Mouse (Mus musculus) kidney, postnatal 0 days (tissue): ENCODE data around the gene Lrsam1. TPM values are rescaled to one million over a fixed set of nuclear protein-coding genes. Genes with fewer than 3 reads are reported as not detected.
A peak's percentile ranks its signal among the peaks of the same experiment; 100 is the strongest.

Source experiments
- ATAC-seq: fragments of 200-750 bp; cut with Nextera tagmentation; replicated peaks from 2 replicates; pipeline ENCODE4 v1.8.0; 2017; ENCODE audit warnings: low read depth, moderate number of reproducible peaks, moderate TSS enrichment, moderate library complexity; ENCODE audit not compliant: low FRiP score
- DNase-seq: peaks from one replicate; pipeline ENCODE4 v3.0.0-alpha.2; 2016; ENCODE audit warnings: low spot score
- H3K27ac ChIP-seq: fragments of 300-500 bp; sonication (generic); 2 replicates; pipeline ENCODE4 v1.5.1; 2014; ENCODE audit warnings: mild to moderate bottlenecking
- H3K27me3 ChIP-seq: fragments of 300-500 bp; sonication (generic); 2 replicates; pipeline ENCODE4 v1.6.1; 2014; ENCODE audit warnings: low read length, mixed read lengths; ENCODE audit not compliant: insufficient read depth
- H3K36me3 ChIP-seq: fragments of 300-500 bp; sonication (generic); 2 replicates; pipeline ENCODE4 v1.6.1; 2014; ENCODE audit warnings: low read length, mixed read lengths; ENCODE audit not compliant: insufficient read depth
- H3K4me1 ChIP-seq: fragments of 300-500 bp; sonication (generic); replicated peaks from 2 replicates; pipeline ENCODE4 v1.6.1; 2014; ENCODE audit warnings: antibody characterized with exemption, low read length, mixed read lengths; ENCODE audit not compliant: insufficient read depth
- H3K4me2 ChIP-seq: fragments of 300-500 bp; sonication (generic); 2 replicates; pipeline ENCODE4 v1.6.1; 2014; ENCODE audit warnings: mild to moderate bottlenecking, low read length, moderate library complexity, mixed read lengths
- H3K4me3 ChIP-seq: fragments of 300-500 bp; sonication (generic); replicated peaks from 2 replicates; pipeline ENCODE4 v1.5.1; 2014; ENCODE audit warnings: low read depth, low read length
- H3K9ac ChIP-seq: fragments of 300-500 bp; sonication (generic); 2 replicates; pipeline ENCODE4 v1.6.1; 2014; ENCODE audit warnings: low read depth, low read length
- H3K9me3 ChIP-seq: fragments of 300-500 bp; sonication (generic); replicated peaks from 2 replicates; pipeline ENCODE4 v1.6.1; 2016; ENCODE audit warnings: low read length, inconsistent platforms, mixed read lengths
- CTCF ChIP-seq: IDR thresholded peaks from 2 replicates; pipeline ENCODE4 v1.5.1; 2016; ENCODE audit warnings: antibody characterized with exemption, low read depth, mild to moderate bottlenecking, moderate library complexity
- WGBS: fragments of 180-500 bp; shearing (Covaris S2); extraction: QIAGEN DNeasy Blood & Tissue Kit; methylation state at CpG from one replicate; pipeline ENCODE4 v1.1.7; 2014; 5-methylcytosine and 5-hydroxymethylcytosine counted together
- polyA plus RNA-seq: library from polyadenylated mRNA; unstranded; fragments of >200 nt; fragmentation: Nextera tagmentation; extraction: Ambion mirVana; gene quantifications from 2 replicates; pipeline ENCODE4 v1.2.1, GENCODE M21; 2015

The Lrsam1 gene
- polyA plus RNA-seq, 1 experiment from 2014 or later: 9.0 TPM

DNA sequence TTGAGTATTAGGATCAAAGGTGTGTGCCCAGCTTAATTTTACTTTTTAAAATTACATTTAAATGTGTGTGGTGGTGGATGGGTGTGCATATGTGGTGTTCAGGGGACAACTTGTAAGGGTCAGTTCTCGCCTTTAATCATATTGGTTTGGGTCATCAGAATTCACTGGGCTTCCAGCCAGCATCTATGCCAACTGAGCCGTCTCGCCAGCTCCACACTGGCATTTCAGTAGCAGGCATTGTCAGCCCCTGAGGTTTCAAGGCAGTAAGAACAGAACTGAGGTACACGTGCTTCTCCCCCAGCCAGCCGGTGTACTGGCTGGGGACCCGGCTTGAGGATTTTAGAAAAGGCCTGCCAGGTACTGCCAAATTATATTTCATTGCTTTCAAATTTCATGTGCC is 35.7 kb upstream of the Lrsam1 start:
- Histone ChIP-seq H3K36me3 (no peaks in the 10 kb centered on the region), H3K27me3 (no peaks in the 10 kb centered on the region)
- WGBS: 88% methylated on average over 6 of the region's 6 CpGs

DNA sequence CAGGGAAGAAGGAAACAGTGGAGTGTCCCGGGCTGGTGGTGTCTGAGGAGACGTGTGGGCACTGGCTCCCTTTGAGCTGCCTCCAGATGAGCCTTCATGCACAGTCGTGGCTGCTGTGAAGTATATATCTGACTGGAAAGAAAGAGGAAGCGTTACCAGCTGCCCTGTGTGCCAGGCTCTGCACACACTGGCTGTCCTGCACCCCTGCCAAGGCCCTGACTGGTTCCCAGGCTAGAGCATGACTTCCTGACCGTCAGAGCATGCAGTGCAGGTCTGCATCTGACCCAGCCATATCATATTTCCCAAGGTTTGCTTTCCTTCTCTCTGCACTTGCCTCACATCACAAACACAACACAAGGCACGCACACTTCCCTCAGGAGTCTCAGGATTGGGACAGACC is 30.7 kb upstream of the Lrsam1 start:
- no peak overlapping the region for H3K9ac ChIP-seq
- H3K4me1 ChIP-seq: no peaks in the 10 kb centered on the region
- no peaks in the 10 kb centered on the region for H3K36me3 ChIP-seq
- DNase-seq (peak; percentile 23), ATAC-seq (no peak; the same call in 1 of the 2 replicates)
- H3K27ac ChIP-seq: no peak overlapping the region
- TF ChIP-seq CTCF: no peak
- no peak overlapping the region for H3K4me3 ChIP-seq
- H3K4me2 ChIP-seq: no peak overlapping the region
- 38% methylated on average over 6 of the region's 6 CpGs for WGBS
- no peaks in the 10 kb centered on the region for H3K9me3 ChIP-seq
- H3K27me3 ChIP-seq: no peaks in the 10 kb centered on the region

More for the DNA sequence above, 35.7 kb upstream of the Lrsam1 start:
- no peak overlapping the region for H3K9ac ChIP-seq
- H3K27ac ChIP-seq: no peak overlapping the region
- H3K9me3 ChIP-seq: no peaks in the 10 kb centered on the region
- no peak for ATAC-seq
- H3K4me3 ChIP-seq: no peak overlapping the region
- TF ChIP-seq CTCF: no peak
- no peak overlapping the region for H3K4me2 ChIP-seq
- DNase-seq: no peak
- H3K4me1 ChIP-seq: no peaks in the 10 kb centered on the region

DNA sequence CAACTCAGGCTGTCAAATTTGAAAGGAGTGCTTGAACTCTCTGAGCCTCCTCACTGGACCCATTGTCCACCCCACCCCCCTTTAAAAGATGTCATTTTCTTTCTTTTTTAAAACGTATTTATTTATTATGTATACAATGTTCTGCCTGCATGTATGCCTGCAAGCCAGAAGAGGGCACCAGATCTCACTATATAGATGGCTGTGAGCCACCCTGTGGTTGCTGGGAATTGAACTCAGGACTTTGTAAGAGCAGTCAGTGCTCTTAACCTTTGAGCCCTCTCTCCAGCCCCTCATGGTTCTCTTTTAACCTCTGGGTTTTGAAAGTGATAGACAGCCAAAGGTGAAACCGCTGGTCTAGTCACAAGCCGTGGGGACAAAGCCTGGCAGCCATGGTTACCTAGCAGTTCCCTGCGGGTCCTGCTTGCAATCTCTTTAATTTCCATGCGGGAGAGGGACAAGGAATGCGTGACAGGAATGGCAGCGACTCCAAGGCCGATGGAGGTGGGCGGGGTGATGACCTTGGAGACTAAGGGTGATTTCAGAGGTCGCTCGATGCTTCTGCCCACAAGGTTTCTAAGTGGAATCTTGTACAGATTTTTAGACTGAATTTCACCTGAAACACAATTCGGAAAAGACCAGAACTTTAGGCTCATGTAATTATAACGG is 28.9 kb upstream of the Lrsam1 start:
- WGBS: 66% methylated on average over 13 of the region's 13 CpGs
- Histone ChIP-seq H3K9ac (no peak overlapping the region), H3K27ac (no peak overlapping the region), H3K36me3 (no peaks in the 10 kb centered on the region), H3K4me2 (no peak overlapping the region), H3K9me3 (no peaks in the 10 kb centered on the region), H3K4me3 (no peak overlapping the region), H3K27me3 (no peaks in the 10 kb centered on the region), H3K4me1 (no peaks in the 10 kb centered on the region)
- no peak for ATAC-seq
- DNase-seq: no peak
- TF ChIP-seq CTCF: peak; percentile 83

DNA sequence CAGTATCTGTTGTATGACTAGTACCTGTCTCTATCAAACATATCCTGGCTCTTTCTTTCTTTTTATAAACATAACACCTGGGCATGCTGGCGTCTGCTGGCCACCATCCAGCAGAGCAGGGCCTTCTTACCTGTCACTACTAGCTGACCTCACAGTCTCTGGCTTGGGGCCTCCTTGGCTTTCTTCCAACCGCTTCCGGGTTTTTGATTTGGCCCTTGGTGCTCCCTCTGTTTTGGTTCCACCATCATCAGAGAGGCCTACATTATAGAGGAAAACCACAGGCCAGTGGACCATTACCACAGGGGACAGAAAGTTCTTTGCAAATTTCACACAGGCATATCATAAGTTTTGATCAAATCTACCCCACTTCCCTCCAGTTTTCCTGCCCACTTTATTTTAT is 28.0 kb upstream of the Lrsam1 start:
- no peak overlapping the region for H3K4me2 ChIP-seq
- H3K4me3 ChIP-seq: no peak overlapping the region
- ATAC-seq: no peak
- no peak overlapping the region for H3K9ac ChIP-seq
- no peaks in the 10 kb centered on the region for H3K27me3 ChIP-seq
- WGBS: 60% methylated on average over 3 of the region's 3 CpGs
- no peak for TF ChIP-seq CTCF
- H3K27ac ChIP-seq: no peak overlapping the region
- H3K4me1 ChIP-seq: no peaks in the 10 kb centered on the region
- DNase-seq: no peak
- H3K36me3 ChIP-seq: no peaks in the 10 kb centered on the region
- H3K9me3 ChIP-seq: no peaks in the 10 kb centered on the region

DNA sequence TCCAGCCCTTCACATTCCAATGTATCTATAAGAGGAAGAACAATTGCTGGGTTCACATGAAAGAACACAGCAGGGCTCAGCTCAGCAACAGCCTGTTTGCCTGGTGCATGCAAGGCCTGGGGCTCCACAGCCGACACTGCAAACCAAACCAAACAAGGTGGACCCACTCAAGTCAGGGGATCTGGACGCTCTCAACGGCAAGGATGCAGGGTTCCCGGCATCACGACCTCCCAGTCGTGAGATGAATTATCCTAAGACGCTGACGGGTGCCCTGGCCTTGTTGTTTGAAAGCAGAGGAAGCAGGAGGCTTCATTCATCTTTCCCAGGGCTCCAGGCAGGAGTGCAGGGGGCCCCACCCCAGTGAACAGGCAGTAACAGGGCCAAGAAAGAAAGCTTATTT is 24.4 kb upstream of the Lrsam1 start:
- DNase-seq: no peak
- 62% methylated on average over 8 of the region's 8 CpGs for WGBS
- Histone ChIP-seq H3K27me3 (no peaks in the 10 kb centered on the region), H3K9ac (no peak overlapping the region), H3K27ac (no peak overlapping the region), H3K4me1 (peaks cover 7% of the 10 kb centered on the region; the same call in 1 of the 2 replicates), H3K9me3 (no peaks in the 10 kb centered on the region), H3K4me3 (no peak overlapping the region), H3K36me3 (no peaks in the 10 kb centered on the region), H3K4me2 (no peak overlapping the region)
- TF ChIP-seq CTCF: no peak
- ATAC-seq: no peak

DNA sequence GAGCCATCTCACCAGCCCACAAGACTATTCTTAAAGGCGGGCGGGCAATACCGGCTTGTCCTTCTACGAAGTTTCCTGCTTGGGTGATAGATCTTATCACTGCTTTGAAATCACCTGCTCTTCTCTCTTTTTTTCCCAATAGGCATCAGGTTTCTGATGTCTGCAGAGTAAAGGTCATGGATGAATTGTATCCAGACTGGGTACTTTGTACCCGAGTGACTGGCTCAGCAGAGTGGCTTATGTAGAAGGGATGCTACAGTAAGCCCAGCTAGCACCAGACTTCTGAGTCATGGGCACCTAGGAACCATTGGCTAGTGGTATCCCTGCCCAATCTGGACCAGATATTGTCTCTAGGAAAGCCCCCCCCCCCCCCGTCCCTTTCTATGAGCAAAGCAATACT is 22.2 kb upstream of the Lrsam1 start:
- no peaks in the 10 kb centered on the region for H3K27me3 ChIP-seq
- DNase-seq: no peak

More for the DNA sequence above, 22.2 kb upstream of the Lrsam1 start:
- Histone ChIP-seq H3K27ac (no peak overlapping the region), H3K9me3 (no peaks in the 10 kb centered on the region), H3K4me3 (no peak overlapping the region), H3K9ac (no peak overlapping the region), H3K4me2 (no peak overlapping the region), H3K36me3 (no peaks in the 10 kb centered on the region), H3K4me1 (peaks cover 9% of the 10 kb centered on the region; the same call in 1 of the 2 replicates)
- no peak for ATAC-seq
- 53% methylated on average over 6 of the region's 6 CpGs for WGBS
- no peak for TF ChIP-seq CTCF
